Mouse (Mus musculus): ENCODE measurements around the gene Cog8. TPM values are rescaled to one million over a fixed set of nuclear protein-coding genes. Genes with fewer than 3 reads are reported as not detected.

The Cog8 gene
- total RNA-seq, 1 experiment, result 37.8 TPM

DNA sequence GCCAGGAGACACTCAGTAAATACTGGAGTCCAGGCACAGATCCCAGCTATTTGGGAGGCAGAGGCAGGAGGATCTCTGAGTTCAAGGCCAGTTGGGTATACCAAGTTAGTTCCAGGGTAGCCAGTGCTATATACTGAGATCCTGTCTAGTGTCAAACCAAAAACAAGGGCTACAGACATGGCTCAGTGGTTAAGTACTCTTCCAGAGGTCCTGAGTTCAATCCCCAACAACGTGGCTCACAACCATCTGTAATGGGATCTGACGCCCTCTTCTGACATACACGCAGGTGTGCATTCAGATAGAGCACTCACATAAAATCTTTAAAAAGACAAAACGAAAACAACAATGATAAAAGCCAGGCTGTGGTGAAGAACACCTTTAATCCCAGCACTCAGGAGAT lies 7.0 kb downstream of the Cog8 start:
- Histone ChIP-seq H3K4me3 (ENCODE audit: insufficient read depth in 1 of 2, low read depth in 1 of 2, low read length in 2 of 2, poor library complexity in 1 of 2, severe bottlenecking in 1 of 2) (peak overlapping the region; percentile 79 to 87; a peak in 1 of 4 replicates), H3K36me3 (ENCODE audit: control insufficient read depth, insufficient read depth, low read length, poor library complexity, severe bottlenecking) (peaks cover 37% of the 10 kb centered on the region), H3K9me3 (ENCODE audit: control insufficient read depth, insufficient read depth, low read depth, low read length) (no peaks in the 10 kb centered on the region), H3K9ac (ENCODE audit: insufficient read depth, low read depth, low read length, poor library complexity, severe bottlenecking) (peak overlapping the region; percentile 26; the same call in 1 of the 2 replicates), H3K27ac (ENCODE audit: insufficient read depth, low read depth, low read length, poor library complexity, severe bottlenecking) (no peak overlapping the region), H3K4me1 (ENCODE audit: control insufficient read depth in 2 of 2, insufficient read depth in 2 of 2, low read length in 2 of 2, poor library complexity in 1 of 2) (no peaks in the 10 kb centered on the region; a peak in 1 of 4 replicates)
- no peak for DNase-seq (ENCODE audit: low read depth, low spot score)
- in situ Hi-C loops (cut with MboI; ENCODE audit: low sequenced_read_pairs in 2 of 2, unreplicated experiment in 2 of 2), result no loop called here
- no peak for TF ChIP-seq CHD2 (IDR thresholded peaks at IDR 0.05; ENCODE audit: low read depth, low read length)
- no peak for TF ChIP-seq HCFC1 (IDR thresholded peaks at IDR 0.05; ENCODE audit: borderline replicate concordance, insufficient read depth, low read length)
- no peak for TF ChIP-seq ZC3H11A (IDR thresholded peaks at IDR 0.05; ENCODE audit: borderline replicate concordance, low read depth, low read length)
- no peak for TF ChIP-seq ZNF384 (IDR thresholded peaks at IDR 0.05; ENCODE audit: low read depth, low read length)
- no peak for TF ChIP-seq MAFK (IDR thresholded peaks at IDR 0.05; ENCODE audit: insufficient read depth, low read depth, low read length)

DNA sequence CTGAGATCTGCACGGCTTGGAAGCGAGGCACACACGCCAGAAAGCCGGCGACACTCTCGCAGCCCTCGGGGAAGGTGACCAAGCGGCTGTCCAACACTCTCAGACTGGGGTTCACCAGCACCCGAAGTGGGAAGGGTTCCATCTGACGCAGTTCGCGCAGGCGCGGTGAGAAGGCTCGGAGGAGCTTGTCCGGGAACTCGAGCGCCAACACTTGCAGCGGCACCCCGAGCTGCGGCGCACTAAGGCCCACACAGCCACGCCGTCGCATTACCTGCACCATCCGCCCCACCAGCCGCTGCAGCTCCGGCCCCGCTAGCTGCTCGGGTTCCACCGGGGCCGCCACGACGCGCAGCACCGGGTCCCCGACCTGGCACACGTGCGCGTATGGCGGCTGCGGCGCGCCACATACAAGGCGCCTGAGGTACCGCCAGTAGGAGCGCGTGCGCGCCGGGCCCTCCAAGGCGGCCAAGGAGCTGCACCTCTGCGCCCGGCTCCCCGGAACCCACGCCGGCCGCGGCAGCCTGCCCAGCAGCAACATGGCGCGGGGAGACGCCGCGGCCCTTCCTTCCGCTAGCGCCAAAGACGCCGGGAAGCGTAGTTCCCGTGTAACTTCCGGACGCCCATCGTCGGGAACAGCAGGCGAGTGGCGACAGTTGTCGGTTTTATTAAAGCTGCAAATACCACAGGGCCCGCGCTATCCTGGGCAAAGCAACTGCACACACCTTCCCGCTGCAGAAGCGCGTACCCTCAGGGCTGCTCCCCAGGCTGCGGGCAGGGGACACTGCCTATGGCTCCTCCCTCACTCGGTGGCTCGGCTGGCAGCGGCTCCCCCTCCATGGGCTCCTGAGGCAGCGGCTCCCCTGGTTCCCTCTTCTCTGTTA lies 8.2 kb downstream of the Cog8 start, which contains the start of gene Pdf:
TSS of gene Pdf (minus strand) at position 554 of the 881 bp plus-strand sequence.
- Histone ChIP-seq H3K27ac (ENCODE audit: insufficient read depth, low read depth, low read length, poor library complexity, severe bottlenecking) (peak within 1 kb of the TSS; percentile 78), H3K4me3 (ENCODE audit: insufficient read depth in 1 of 2, low read depth in 1 of 2, low read length in 2 of 2, poor library complexity in 1 of 2, severe bottlenecking in 1 of 2) (peak within 1 kb of the TSS; percentile 79 to 87), H3K9ac (ENCODE audit: insufficient read depth, low read depth, low read length, poor library complexity, severe bottlenecking) (peak within 1 kb of the TSS; percentile 90), H3K36me3 (ENCODE audit: control insufficient read depth, insufficient read depth, low read length, poor library complexity, severe bottlenecking) (peaks cover 40% of the 10 kb centered on the region), H3K9me3 (ENCODE audit: control insufficient read depth, insufficient read depth, low read depth, low read length) (no peaks in the 10 kb centered on the region), H3K4me1 (ENCODE audit: control insufficient read depth in 2 of 2, insufficient read depth in 2 of 2, low read length in 2 of 2, poor library complexity in 1 of 2) (no peaks in the 10 kb centered on the region; a peak in 1 of 4 replicates)
- no peak for DNase-seq (ENCODE audit: low read depth, low spot score)
- TF ChIP-seq ZNF384 (IDR thresholded peaks at IDR 0.05; ENCODE audit: low read depth, low read length) (no peak), HCFC1 (IDR thresholded peaks at IDR 0.05; ENCODE audit: borderline replicate concordance, insufficient read depth, low read length) (peak; percentile 57; the same call in 1 of the 2 replicates)
- in situ Hi-C loops (cut with MboI; ENCODE audit: low sequenced_read_pairs in 2 of 2, unreplicated experiment in 2 of 2), result no loop called here

DNA sequence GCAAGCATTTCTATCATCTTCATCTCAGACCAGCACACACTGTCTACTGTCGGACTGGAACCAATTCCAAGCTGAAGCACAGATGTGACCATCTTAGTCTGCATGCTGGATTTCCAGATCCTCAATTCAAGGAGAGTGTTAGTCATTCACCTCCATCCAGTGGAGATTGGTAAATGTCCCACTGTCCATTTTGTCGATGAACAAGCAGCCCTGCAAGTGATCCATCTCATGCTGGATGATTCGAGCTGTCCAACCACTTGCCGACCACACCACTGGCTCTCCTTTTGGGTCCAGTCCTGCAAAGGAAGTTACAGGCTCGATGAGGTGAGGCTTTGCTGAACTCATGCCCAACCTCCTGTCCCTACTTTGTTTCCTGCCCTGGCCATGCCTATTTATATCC lies 9.5 kb downstream of the Cog8 start:
- DNase-seq (ENCODE audit: low read depth, low spot score), result no peak
- H3K36me3 ChIP-seq (ENCODE audit: control insufficient read depth, insufficient read depth, low read length, poor library complexity, severe bottlenecking), result peaks cover 40% of the 10 kb centered on the region

DNA sequence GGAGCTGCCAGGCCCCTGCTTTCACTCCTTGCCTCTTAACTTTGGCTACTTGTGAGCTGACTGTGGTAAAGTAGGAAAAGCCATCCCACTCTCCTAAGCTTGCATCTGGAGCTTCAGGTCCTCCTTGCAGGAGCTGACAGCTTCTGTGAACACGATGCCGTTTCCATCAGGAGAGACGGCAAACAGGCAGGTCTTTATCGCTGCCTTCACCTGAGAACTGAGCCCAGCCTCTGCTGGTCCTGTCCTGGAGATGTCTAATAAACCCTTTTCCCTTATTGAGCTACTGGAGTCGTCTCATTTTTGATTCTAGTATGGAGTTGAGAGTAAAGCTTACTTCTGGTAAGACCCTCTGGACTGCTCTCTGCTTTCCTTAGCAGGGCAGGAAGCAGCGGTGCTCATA lies 11.0 kb downstream of the Cog8 start:
- Histone ChIP-seq H3K27ac (ENCODE audit: insufficient read depth, low read depth, low read length, poor library complexity, severe bottlenecking) (no peak overlapping the region), H3K4me3 (ENCODE audit: insufficient read depth in 1 of 2, low read depth in 1 of 2, low read length in 2 of 2, poor library complexity in 1 of 2, severe bottlenecking in 1 of 2) (no peak overlapping the region), H3K36me3 (ENCODE audit: control insufficient read depth, insufficient read depth, low read length, poor library complexity, severe bottlenecking) (peaks cover 34% of the 10 kb centered on the region), H3K9ac (ENCODE audit: insufficient read depth, low read depth, low read length, poor library complexity, severe bottlenecking) (no peak overlapping the region), H3K9me3 (ENCODE audit: control insufficient read depth, insufficient read depth, low read depth, low read length) (no peaks in the 10 kb centered on the region), H3K4me1 (ENCODE audit: control insufficient read depth in 2 of 2, insufficient read depth in 2 of 2, low read length in 2 of 2, poor library complexity in 1 of 2) (peaks cover 0 to 2% of the 10 kb centered on the region in 2 experiments; a peak in 2 of 4 replicates)
- in situ Hi-C loops (cut with MboI; ENCODE audit: low sequenced_read_pairs in 2 of 2, unreplicated experiment in 2 of 2), result no loop called here
- TF ChIP-seq ZNF384 (IDR thresholded peaks at IDR 0.05; ENCODE audit: low read depth, low read length) (no peak), CHD2 (IDR thresholded peaks at IDR 0.05; ENCODE audit: low read depth, low read length) (no peak), MAFK (IDR thresholded peaks at IDR 0.05; ENCODE audit: insufficient read depth, low read depth, low read length) (no peak), HCFC1 (IDR thresholded peaks at IDR 0.05; ENCODE audit: borderline replicate concordance, insufficient read depth, low read length) (no peak), ZC3H11A (IDR thresholded peaks at IDR 0.05; ENCODE audit: borderline replicate concordance, low read depth, low read length) (no peak)
- no peak for DNase-seq (ENCODE audit: low read depth, low spot score)

More for the DNA sequence above, 9.5 kb downstream of the Cog8 start:
- in situ Hi-C loops (cut with MboI; ENCODE audit: low sequenced_read_pairs in 2 of 2, unreplicated experiment in 2 of 2), result no loop called here
- Histone ChIP-seq H3K4me3 (ENCODE audit: insufficient read depth in 1 of 2, low read depth in 1 of 2, low read length in 2 of 2, poor library complexity in 1 of 2, severe bottlenecking in 1 of 2) (no peak overlapping the region), H3K27ac (ENCODE audit: insufficient read depth, low read depth, low read length, poor library complexity, severe bottlenecking) (no peak overlapping the region), H3K9ac (ENCODE audit: insufficient read depth, low read depth, low read length, poor library complexity, severe bottlenecking) (peak overlapping the region; percentile 0; the same call in 1 of the 2 replicates), H3K4me1 (ENCODE audit: control insufficient read depth in 2 of 2, insufficient read depth in 2 of 2, low read length in 2 of 2, poor library complexity in 1 of 2) (no peaks in the 10 kb centered on the region; a peak in 1 of 4 replicates), H3K9me3 (ENCODE audit: control insufficient read depth, insufficient read depth, low read depth, low read length) (no peaks in the 10 kb centered on the region)
- TF ChIP-seq CHD2 (IDR thresholded peaks at IDR 0.05; ENCODE audit: low read depth, low read length), result no peak
